Mouse (Mus musculus) bone marrow macrophage, adult 2 months (primary cell): ENCODE data around the gene Pxmp4.

Experiments
- CTCF ChIP-seq: IDR thresholded peaks from 2 replicates; pipeline ENCODE4 v1.5.1; 2012; ENCODE audit warnings: low read depth, mild to moderate bottlenecking, low read length, moderate library complexity
- POLR2A ChIP-seq: IDR thresholded peaks from 2 replicates; pipeline ENCODE4 v1.6.1; 2012; ENCODE audit warnings: mild to moderate bottlenecking, low read depth, low read length, borderline replicate concordance

- TF ChIP-seq POLR2A (no peak), CTCF (no peak)
Measured at GRCm38 (mm10) chr2:154646634-154647033, 43.1 kb upstream of the Pxmp4 start.
